Mouse (Mus musculus): ENCODE data around the gene Ccl11.

DNA sequence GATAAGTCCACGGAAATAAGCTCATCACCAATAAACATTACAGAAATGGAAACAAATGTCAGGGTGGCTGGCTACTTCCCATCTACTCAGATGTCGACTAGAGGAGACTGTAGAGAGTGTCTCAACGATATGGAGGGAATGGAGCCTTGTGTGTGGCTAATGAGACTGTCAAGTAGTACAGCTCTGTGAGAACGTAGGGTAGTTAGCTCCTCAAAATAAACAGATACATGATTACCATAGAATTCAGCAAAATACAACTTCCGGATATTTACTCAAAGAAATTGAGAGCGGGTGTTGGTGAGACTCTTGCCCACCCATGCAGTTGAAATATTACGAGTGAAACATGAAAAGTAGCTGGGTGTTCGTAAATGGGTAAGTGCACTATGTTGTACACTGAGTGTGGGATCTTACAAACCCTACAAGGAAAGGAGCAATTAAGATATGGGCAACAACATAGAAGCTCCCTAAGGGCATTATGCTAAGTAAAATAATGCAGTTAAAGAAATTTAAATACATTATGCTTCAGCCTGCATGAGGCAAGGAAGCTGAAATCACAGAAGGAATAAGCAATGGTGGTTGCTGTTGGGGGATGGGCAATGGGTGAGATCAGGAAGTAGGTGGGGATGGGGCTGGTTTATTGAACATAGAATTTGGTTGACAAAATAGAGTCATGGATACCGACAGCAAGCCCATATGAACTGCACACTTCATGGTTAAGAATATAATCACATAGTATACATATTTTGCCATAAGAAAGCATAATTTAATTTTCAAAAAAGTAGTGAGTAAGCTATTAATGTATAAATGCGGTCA, 42.1 kb downstream of the Ccl11 start:
- TF ChIP-seq CTCF (IDR thresholded peaks at IDR 0.05; ENCODE audit: borderline replicate concordance, insufficient read depth, low read depth, low read length): no peak
- no peak for TF ChIP-seq POLR2A (IDR thresholded peaks at IDR 0.05; ENCODE audit: borderline replicate concordance, insufficient read depth, low read length)
